Mouse (Mus musculus) E14TG2a.4 (cell line): ENCODE data around the gene 1500011B03Rik.

Experiments
- H3K27me3 ChIP-seq: 2 replicates; pipeline ENCODE4 v1.6.1; 2014; ENCODE audit warnings: low read length, control low read depth; ENCODE audit not compliant: insufficient read depth
- H3K36me3 ChIP-seq: 2 replicates; pipeline ENCODE4 v1.6.1; 2014; ENCODE audit warnings: low read length, control low read depth; ENCODE audit not compliant: insufficient read depth
- H3K4me1 ChIP-seq: replicated peaks from 2 replicates; pipeline ENCODE4 v1.6.1; 2014; ENCODE audit warnings: low read depth, low read length, control low read depth
- H3K4me3 ChIP-seq: replicated peaks from 2 replicates; pipeline ENCODE4 v1.5.1; 2014; ENCODE audit warnings: mild to moderate bottlenecking, low read length
- H3K9me3 ChIP-seq: 2 replicates; pipeline ENCODE4 v1.6.1; 2014; ENCODE audit warnings: low read length, control low read depth
- CTCF ChIP-seq: conservative IDR thresholded peaks from 2 replicates; pipeline ENCODE4 v1.5.1; 2014; ENCODE audit warnings: low read length
- NANOG ChIP-seq: IDR thresholded peaks from 2 replicates; pipeline ENCODE4 v1.6.1; 2014; ENCODE audit warnings: borderline replicate concordance, low read length, mixed read lengths
- POU5F1 ChIP-seq: IDR thresholded peaks from 2 replicates; pipeline ENCODE4 v1.6.1; 2014; ENCODE audit warnings: low read length, borderline replicate concordance

The 1500011B03Rik gene

DNA sequence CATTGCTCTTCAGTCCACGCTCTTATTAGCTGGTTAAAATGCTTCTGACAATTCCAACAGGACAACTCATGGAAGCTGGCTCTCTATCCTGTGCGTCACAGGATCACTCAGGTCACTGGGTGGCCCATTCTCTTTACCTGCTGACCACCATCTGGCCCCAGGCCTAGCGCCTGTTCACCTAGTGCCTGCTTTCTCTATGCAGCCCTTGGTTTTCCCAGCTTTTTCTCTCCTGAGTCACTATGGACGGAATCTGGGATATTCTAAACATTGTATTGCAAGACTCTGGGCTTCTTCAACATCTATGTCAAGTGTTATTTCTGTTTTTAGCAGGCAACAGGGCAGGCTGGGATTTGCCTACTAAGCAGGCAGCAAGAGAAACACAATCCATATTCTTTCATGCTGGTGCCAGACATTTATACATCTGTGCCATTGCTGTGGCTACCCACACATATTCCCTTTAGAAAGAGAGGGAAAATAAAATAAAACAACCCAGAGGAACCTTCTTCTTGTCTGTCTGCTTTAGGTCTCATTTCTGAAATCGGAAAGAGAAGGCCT is 63.7 kb downstream of the 1500011B03Rik start:
- Histone ChIP-seq H3K36me3 (peaks cover 97% of the 10 kb centered on the region), H3K4me3 (no peak overlapping the region), H3K27me3 (no peaks in the 10 kb centered on the region), H3K4me1 (no peaks in the 10 kb centered on the region; the same call in 1 of the 2 replicates), H3K9me3 (no peaks in the 10 kb centered on the region)
- no peak for TF ChIP-seq NANOG
- no peak for TF ChIP-seq POU5F1
- no peak for TF ChIP-seq CTCF
